Mouse (Mus musculus) right cerebral cortex, postnatal 36 days (tissue): ENCODE data around the gene Tef.

ENCODE experiments used
- DNase-seq, 2 experiments: peaks; one replicate each; pipeline ENCODE4 v3.0.0; 2022; ENCODE audit warnings: low spot score in 2 of 2, mixed read lengths in 1 of 2

Gene Tef

GRCm38 (mm10) chr15:81848301-81848700, 46.1 kb downstream of the Tef start:
- no peak for DNase-seq

GRCm38 (mm10) chr15:81849104-81849503, 46.9 kb downstream of the Tef start:
- no peak for DNase-seq

GRCm38 (mm10) chr15:81850718-81851117, 48.5 kb downstream of the Tef start:
- no peak for DNase-seq

- no peak for DNase-seq
These were observed 49.2 kb downstream of the Tef start for GRCm38 (mm10) chr15:81851375-81851774.

- DNase-seq: no peak
These were observed 50.3 kb downstream of the Tef start for GRCm38 (mm10) chr15:81852411-81853000.

GRCm38 (mm10) chr15:81853081-81853480, 50.9 kb downstream of the Tef start:
- no peak for DNase-seq

DNA sequence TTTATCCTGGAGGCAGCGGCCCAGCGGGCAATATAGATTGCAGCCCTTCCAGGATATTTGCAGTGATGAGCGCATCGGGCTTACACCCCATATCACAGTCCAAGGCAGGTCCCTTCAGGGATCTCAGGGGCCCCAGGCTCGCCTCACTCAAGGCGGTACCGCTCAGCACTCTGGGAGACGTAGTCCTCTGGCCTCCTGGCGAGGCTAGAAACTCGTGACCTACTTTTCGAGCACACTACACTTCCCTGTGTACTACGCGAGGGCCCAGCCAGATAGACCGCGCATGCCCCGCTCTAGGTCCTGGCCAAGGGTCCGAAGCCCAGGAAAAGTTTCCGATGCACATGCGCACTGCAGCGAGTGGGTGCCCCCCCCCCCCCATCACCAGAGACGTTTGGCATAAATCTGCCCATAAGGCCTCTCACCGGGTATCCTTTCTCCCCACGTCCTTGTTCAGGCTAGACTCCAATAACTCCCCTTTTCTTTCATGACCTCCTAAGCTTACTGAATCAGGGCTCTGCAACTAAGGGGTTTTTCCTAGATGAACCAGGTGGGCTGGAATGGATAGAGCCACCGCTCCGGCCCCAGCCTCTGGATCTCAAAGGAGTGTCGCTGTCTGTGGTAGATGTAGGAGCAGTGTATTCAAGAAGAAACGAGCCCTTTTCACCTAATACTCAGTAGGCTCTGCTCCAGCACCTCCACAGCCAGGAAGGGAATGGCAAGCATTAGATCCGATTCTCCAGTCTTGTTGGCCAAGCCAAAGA, 54.0 kb downstream of the Tef start:
- DNase-seq: peak; percentile 83 to 90

GRCm38 (mm10) chr15:81856938-81857723, 54.9 kb downstream of the Tef start:
- DNase-seq: no peak

DNA sequence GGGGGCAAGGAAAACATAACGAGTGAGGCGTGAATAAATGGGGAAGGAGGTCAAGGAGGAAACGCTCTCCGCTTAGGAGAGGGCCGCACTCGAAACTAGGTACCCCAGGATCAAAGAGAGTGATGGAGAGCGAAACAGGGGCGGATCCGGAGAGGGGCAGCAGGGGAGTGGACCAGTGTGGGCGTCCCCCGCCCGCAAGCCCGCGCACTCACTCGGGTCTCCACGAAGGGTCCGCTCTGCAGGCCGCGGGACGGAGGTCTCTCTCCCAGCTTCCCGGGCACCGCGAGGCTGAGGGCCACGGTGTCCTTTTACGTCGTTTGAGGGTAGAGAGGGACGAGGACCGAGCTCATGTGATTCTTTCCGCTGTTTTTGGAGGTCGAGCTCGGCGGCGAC, 55.5 kb downstream of the Tef start:
- peak in 1 of 2 experiments; percentile 18 for DNase-seq

GRCm38 (mm10) chr15:81858138-81858516, 55.9 kb downstream of the Tef start:
- peak; percentile 83 to 84 for DNase-seq

DNA sequence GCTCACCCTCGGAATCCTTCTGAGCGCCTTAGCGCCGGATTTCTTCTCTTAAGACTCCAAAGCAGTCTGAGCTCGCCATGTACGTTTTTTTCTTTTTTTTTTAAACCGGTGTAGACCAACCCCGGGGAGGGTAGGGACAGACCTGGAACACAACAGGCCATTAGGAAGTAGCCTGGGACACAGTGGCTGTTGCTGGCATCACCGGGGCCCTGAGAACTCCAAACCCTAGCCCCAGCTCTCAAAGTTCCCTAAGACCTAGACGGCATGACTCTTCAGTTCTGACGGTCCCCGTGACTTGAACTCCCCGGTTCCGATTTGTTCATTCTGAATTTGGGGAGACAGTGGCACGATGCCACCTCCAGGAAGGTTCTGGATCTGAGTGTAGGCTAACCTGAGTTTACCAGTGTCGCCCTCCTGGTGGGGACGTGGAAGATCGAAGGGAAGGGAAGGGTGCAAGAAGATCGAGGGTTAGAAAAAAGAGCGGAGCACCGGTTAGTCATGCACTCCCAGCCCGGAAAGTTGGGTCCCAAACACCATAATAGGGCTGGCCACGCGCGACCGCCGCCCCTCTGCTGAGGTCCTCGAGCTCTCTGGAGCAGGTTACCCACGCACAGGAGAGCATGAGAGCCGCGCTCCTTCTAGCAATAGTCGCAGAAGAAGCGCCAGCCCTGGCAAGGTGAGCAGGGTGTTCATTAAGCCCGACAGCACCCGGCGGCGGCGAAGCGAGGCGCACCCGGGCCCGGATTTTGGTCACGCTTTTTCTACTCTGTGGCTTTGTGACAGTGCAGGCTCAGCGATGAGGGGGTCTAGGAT, 56.5 kb downstream of the Tef start, which contains the start of gene Tob2:
Gene Tob2 (minus strand): TSS at position 280 of the 813 bp plus-strand sequence.
- peak; percentile 38 to 58 for DNase-seq

GRCm38 (mm10) chr15:81859330-81860255, 57.4 kb downstream of the Tef start:
- DNase-seq: peak; percentile 86 to 96

DNA sequence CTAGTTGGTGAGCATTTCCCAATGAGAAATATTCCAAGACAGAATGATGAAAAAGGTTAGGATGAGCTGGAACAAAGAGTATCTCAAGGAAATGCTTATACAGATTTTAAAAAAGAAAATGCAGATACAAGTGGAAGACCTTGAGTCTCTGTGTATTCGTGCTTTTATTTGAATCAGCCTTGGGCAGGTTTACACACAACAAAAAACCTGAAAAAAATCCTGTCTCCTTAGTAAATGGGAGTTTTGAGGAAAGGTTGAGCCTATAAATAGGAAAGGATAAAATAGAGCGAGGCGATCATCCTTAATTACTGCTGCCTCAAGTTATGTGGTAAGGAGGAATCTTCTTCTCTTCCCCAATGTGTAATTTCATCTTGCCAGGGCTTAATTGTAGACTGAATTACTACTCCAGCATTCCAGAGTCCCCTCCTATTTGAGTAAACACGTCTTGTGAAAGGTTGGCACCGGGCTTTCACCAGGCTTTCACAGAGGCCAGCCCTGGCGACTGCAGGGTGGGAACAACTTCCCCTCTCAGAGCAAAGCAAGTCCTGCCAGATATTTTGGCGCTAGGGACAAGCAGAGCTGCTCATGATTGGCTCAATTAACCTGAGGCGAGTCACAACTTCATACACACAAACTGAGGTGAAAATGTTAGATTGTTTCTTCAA, 58.4 kb downstream of the Tef start:
- no peak for DNase-seq

- no peak for DNase-seq
These were observed 62.0 kb downstream of the Tef start for GRCm38 (mm10) chr15:81864238-81864637.

DNA sequence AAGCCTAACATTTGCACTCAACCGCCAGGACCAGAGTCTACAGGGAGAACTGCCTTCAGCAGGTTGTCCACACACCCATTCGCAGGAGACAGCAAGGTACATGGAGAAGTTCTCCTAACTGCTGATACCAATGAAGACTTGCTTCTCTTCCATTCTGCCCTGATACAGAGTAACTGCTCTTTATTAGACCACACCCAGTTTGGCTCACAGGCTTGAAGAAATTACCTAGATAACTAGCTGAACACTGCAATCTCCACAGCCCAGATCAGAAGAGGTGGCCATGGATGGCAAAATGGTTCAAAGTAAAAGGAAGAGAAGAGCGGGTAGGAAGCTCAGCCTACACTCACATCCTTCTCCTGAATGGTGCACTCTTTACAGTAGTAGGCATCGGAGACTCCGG, 67.8 kb downstream of the Tef start:
- no peak for DNase-seq

DNA sequence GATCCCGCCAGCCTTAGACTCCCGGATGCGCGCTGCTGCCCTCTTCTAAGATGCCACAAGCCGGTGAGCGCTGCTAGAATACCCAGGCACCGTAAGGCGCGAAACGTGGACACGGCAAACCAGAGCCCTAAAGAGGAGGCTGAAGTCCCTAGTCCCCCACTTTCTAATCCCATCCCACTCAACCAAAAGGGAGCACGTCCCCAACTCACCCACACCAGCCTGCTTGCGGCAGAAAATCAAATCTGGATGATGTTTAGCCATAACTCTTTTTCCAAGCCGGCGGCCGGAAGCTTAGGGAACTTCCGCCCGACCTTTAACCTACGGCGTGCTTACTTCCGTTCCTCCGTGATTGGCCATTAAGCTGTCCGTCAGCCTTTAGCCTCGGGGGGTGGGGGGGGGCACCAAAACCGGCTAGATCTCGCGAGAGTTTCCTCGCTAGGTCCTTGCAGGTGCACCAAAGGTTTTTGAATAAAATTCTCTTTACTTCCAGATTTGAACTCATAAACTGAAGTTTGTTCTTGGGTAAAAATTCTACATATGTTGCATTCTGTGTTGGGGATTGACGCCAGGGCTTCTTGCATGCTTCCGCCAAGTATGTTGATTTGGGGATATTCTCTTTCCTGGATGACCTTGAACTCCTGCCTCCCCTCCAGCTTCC, 69.5 kb downstream of the Tef start, which contains the start of gene Phf5a:
Gene Phf5a (minus strand): TSS at position 308 of the 658 bp plus-strand sequence.
- DNase-seq: peak; percentile 76 to 86

DNA sequence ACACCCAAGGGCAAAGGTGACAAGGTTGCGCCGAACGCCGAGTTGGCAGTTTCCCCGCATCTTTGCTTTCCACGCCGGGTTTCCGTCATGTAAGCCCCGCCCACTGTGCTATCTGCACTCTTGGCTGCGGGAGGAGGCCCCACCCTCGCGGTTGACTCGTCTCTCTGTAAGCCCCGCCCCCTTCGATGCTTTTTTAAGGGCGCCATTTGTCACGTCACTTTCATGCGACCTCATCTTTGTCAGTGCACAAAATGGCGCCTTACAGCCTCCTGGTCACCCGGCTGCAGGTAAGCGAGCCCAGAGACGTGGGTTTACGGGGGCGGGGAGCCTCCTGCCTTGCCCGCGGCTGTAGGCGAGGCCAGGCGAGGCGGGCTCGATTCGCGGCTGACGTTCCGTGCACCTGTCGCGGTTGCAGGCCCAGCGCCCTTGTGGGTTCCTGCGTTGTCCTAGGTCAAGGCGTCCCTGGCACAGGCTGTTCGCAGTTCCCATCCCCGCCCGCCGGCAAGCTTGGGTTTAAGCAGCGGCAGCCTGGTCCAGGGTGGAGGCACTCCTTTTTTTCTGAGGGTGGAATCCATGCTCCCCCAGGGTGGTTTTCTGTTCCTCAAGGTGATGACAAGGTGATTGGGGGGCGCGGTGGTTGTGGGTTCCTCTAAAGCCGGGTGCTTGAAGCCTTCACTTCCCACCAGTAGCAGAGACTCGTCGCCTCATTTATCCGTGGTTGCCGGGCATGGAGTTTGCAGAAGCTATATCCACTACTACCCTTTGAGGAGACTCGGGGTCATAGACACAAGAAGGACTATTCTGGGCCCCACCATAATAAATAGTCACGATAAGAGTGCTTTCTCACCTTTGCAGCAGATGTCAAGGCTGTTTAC, 70.3 kb downstream of the Tef start, which contains the start of gene Aco2:
Gene Aco2 (plus strand): TSS at position 48 of the 875 bp plus-strand sequence.
- DNase-seq: peak; percentile 97 to 98
